Mouse (Mus musculus) small intestine, adult 2 months (tissue): ENCODE data around the gene Sox6.

Experiments
- CTCF ChIP-seq: fragments of 200-500 bp; IDR thresholded peaks from 2 replicates; pipeline ENCODE4 v1.5.1; 2012; ENCODE audit warnings: low read depth, mild to moderate bottlenecking, control low read depth, inconsistent platforms, low read length, moderate library complexity, mixed read lengths; ENCODE audit not compliant: insufficient replicate concordance, insufficient read length; ENCODE audit errors: extremely low read depth
- POLR2A ChIP-seq: fragments of 200-500 bp; IDR thresholded peaks from 2 replicates; pipeline ENCODE4 v1.6.1; 2012; ENCODE audit warnings: low read depth, mild to moderate bottlenecking, control low read depth, inconsistent platforms, low read length, moderate library complexity

DNA sequence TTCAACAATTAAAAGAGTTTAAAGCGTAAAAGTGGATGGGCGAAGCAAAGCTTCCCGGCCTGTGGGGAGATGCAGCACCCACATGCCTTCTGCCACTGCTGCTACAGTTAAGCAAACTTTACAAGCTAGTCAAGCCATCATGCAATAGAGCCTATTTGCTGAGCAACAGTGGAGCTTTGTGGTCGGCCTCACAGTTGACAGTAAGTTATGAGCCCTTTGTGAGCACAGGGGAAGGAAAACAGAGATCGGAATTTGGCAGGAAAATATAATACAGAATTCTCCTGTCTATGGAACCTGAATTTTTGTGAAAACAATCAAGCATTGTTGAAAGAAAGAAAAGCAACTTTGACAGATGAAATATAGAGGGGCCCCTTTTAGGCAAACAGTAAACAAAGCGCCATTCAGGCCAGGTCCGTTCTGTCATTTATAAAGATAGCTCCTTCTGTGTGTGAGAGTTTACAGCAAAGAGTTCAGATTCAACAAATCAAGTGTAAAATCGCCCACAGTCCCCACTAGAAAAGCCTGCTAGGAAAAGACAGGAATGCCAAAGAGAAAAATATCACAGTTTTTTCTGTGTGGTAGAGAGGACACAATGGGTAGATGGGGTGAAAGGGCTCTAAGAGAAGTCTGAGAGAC, 213.9 kb downstream of the Sox6 start:
- TF ChIP-seq POLR2A (no peak), CTCF (no peak)
